Mouse (Mus musculus) liver (tissue): ENCODE measurements around the gene Gngt1.

Experiments used
- DNase-seq: peaks from one replicate; pipeline ENCODE4 v3.0.0-alpha.2; 2020; ENCODE audit warnings: mixed read lengths

Gngt1 gene

GRCm38 (mm10) chr6:3993492-3993891 lies at the start of gene Gngt1:
Gene Gngt1, plus strand, starts transcription at chr6:3993792.
- DNase-seq: no peak

- no peak for DNase-seq
Measured at GRCm38 (mm10) chr6:3954969-3955368, 38.6 kb upstream of the Gngt1 start.

GRCm38 (mm10) chr6:3967676-3968626 lies 25.6 kb upstream of the Gngt1 start:
- peak; percentile 18 for DNase-seq

GRCm38 (mm10) chr6:3973679-3974078 lies 19.9 kb upstream of the Gngt1 start:
- no peak for DNase-seq

GRCm38 (mm10) chr6:3982661-3983284 lies 10.8 kb upstream of the Gngt1 start:
- no peak for DNase-seq

GRCm38 (mm10) chr6:3988750-3989149 lies 4.8 kb upstream of the Gngt1 start, which contains the start of gene Tfpi2:
Gene Tfpi2, minus strand, starts transcription at chr6:3988919.
- DNase-seq: peak; percentile 7

- no peak for DNase-seq
Measured at GRCm38 (mm10) chr6:3998089-3998488, 4.5 kb downstream of the Gngt1 start.

- no peak for DNase-seq
Measured at GRCm38 (mm10) chr6:3999296-3999695, 5.7 kb downstream of the Gngt1 start.

- DNase-seq: no peak
Measured at GRCm38 (mm10) chr6:4000716-4001115, 7.1 kb downstream of the Gngt1 start.

- no peak for DNase-seq
Measured at GRCm38 (mm10) chr6:4003445-4003844, 9.9 kb downstream of the Gngt1 start.

- peak; percentile 49 for DNase-seq
Measured at GRCm38 (mm10) chr6:4003890-4004306, 10.3 kb downstream of the Gngt1 start, which contains the start of gene Gng11. Gene Gng11, plus strand, starts transcription at chr6:4003904.

GRCm38 (mm10) chr6:4004808-4005207 lies 11.2 kb downstream of the Gngt1 start:
- DNase-seq: no peak

GRCm38 (mm10) chr6:4008501-4009040 lies 15.0 kb downstream of the Gngt1 start:
- DNase-seq: no peak

GRCm38 (mm10) chr6:4009548-4009947 lies 16.0 kb downstream of the Gngt1 start:
- DNase-seq: no peak

GRCm38 (mm10) chr6:4022645-4023044 lies 29.1 kb downstream of the Gngt1 start:
- no peak for DNase-seq

- DNase-seq: no peak
Measured at GRCm38 (mm10) chr6:4026367-4026766, 32.8 kb downstream of the Gngt1 start.

- DNase-seq: no peak
Measured at GRCm38 (mm10) chr6:4030956-4031355, 37.4 kb downstream of the Gngt1 start.

GRCm38 (mm10) chr6:4041821-4042220 lies 48.2 kb downstream of the Gngt1 start:
- no peak for DNase-seq
